Mouse (Mus musculus) mesoderm, embryonic 11.5 days (tissue): ENCODE data around the gene Lamb1.
A peak's percentile ranks its signal among the peaks of the same experiment; 100 is the strongest.

ENCODE experiments used
- DNase-seq: peaks from one replicate; pipeline ENCODE4 v3.0.0-alpha.2; 2012; ENCODE audit warnings: low read depth, low spot score

Gene Lamb1

DNA sequence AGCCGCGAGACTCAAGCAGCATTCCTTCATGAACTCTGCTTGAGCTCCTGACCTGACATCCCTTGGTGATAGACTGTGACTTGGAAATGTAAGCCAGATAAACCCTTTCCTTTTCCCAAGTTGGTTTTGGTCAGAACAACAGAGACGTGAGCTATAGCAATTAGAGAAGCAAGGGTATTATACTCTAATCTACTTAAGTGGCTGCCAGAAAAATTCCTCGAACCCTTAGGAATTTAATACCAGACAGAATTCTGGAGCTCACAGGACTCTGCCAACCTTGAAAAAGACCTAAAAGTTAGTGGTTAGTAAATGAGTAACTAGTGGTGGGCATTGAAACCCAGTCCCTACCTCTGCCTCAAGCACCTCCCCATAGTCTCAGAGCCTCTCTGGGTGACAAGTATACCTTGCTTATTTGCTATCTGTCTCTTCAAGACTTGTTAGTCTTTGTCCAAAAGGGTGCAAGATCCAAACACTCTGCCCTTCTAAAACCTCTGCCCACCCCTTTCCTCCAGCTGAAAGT is 18.6 kb downstream of the Lamb1 start:
- DNase-seq: no peak

DNA sequence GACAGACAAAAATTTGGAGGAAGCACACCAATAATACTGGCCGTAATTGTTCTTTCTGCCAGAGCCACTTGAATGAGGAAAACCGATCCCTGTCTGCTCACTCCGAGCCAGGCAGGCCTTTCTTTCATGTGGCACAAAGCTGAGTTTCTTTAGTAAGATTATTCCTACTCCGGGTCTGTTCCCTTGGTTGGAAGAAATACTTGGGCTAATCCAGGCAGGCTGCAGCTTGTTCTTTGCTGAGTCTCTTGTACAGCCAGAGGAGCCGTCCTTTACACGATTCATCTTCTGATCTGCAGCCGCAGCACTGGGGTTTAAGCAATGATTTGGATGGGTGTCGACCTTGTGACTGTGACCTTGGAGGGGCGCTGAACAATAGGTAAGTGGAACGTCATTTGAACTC is 24.0 kb downstream of the Lamb1 start:
- no peak for DNase-seq

DNA sequence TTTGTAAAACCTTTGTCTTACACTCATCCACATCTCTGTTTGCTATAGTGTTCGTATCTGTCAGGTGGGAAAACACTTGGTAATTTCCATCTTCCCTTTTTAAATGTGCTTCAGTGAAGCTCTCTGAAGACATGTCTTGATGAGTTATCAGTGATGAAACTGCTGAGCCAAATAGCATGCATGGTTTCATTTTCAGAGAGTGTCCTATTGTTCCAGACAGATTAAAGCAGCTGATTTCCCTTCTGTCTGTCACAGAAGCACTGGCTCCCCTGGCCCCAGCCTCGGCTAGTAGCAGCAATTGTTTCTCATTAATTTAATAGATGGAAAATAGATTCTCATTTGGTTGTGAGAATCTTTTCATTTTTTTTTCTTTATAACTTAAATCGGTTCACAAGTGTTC is 25.9 kb downstream of the Lamb1 start:
- DNase-seq: no peak

DNA sequence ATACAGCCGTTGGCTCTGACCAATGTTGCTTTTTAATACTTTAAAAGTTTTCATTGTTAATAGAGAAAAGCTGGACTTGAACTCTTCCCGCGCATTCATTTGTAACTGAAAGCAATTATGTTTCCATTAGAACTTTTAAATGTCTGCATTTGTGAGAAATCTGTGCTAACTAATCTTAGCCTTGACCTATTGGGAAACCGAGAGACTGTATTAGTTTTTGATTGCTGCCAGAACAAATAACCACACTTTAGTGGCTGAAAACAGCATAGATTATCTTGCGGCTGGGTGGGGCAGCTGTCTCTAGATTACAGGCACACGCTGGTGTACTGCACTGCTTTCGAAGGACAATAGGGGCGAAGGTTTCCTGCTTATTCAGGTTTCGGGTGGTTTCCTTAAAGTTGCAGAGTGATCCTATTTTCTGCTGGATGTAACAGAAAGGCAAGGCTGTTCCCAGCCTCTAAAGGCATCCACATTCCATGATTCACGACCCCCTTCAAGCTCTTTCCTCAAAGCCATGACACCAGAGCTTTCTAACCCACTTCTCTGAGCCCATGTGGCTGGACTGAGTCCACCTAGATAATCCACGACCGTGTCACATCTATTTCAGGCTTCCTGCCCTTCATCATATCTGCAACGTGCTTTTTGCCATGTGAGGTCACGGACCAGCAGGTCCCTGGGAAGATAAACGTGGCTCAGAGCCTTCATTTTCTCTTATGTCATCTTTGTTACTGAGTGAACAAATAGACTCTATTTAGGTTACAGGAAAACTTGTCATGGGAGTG is 28.5 kb downstream of the Lamb1 start:
- no peak for DNase-seq

DNA sequence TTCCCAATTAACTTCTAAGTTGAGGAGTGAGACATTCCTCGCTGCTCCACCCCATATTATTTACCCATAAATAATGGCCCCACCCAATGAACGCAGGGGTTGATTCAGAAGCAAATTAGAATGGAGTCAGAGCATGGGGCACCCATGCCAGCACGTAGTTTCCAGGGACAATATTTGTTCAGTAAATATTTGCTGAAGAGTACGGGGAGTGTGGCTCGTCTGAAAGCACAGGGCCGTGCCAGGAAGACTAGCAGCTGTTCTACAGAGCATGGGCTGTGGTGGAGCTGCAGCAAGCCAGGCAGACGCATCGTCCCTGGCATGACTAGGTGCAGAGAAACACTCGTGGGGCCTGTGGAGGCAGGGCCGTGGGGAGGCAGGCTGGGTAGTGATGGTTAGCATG is 29.5 kb downstream of the Lamb1 start:
- no peak for DNase-seq

DNA sequence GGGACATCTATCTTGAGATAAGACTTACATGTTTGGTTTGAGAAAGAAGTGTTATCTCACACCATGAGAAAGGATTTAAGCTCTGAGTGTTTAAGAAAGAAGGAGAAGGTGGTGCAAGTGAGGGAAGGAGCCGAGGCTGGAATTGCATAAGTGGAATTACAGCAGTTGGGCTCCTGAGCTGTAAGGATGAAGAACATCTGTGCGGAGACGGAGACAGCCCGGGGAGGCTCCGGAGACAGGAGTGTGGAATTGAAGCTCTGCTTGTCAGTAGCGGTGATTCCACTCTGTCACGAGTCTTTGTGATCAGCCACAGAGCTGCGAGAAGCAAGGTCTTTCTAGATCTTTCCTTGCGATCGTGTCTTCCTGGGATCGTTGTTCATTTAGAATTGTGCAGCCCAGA is 30.0 kb downstream of the Lamb1 start:
- no peak for DNase-seq

DNA sequence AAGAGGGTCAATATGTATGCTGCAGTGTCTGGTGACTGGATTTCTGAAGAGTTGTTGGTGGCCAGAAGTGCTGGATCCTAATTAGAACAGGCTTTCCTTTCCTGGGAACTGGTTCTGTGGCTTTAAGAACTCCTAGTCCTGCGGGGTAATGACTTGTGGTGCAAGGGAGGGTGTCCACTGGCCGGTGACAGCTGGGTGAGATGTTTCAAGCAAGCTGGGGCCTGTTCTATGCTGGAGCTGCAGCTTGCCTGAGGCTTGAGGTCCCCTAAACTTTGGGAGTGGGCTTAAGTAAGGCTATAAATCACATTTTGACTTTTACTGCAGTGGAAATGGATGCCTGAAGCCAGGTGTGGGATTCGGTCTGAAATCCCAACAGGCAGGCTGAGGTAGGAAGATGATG is 30.5 kb downstream of the Lamb1 start:
- peak; percentile 66 for DNase-seq

DNA sequence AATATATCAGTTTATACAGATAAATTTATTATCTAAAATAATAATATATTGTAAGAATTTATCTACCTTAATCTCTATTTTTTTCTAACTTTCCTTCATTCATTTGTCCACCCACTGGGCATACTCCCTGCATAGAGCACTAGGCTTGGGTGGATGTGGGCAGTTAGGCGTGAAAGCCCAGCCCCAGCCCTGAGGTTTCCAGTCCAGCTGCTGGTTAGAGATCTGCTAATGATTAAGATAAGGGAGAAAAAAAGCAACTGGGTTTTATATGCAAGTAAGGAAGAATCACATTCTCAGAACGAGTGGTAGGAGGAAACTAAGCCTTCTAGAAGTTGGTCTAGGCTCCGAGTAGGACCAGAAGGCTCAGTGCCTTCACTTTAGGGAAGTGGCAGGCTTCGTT is 31.1 kb downstream of the Lamb1 start:
- no peak for DNase-seq

DNA sequence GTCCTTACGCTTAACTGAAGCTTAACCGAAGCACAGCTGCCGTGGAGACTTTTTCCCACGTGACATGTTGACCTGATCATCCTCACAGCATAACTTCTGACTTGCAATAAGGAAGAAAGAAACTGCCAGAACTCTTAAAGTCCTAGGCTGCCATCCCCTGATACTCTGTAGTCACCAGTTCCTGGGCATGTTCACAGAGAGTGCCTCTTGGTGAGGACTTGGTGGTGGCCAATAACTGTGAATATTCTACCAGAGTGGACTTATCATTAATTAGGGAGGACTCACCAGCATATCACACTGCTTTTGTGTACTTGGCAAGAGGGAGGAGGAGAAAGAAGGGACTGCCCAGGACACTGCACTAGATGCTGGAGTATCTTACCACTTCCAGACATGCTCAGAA is 33.1 kb downstream of the Lamb1 start:
- no peak for DNase-seq

DNA sequence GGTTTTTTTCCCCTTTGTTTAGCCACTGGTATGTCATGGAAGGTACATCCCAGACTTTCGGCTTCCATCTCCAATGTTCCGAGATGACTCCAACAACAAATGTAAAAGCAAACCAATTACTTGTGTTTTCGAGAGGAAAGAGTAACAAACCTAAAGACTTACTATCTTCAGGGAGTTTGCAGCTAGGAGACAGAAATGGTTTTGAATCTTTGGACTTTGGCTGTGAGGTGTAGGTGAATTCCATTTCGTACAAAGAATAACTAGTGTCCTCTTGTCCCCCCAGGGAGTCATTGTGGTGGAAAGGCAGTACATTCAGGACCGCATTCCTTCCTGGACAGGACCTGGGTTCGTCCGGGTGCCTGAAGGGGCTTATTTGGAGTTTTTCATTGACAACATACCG is 33.5 kb downstream of the Lamb1 start:
- no peak for DNase-seq

DNA sequence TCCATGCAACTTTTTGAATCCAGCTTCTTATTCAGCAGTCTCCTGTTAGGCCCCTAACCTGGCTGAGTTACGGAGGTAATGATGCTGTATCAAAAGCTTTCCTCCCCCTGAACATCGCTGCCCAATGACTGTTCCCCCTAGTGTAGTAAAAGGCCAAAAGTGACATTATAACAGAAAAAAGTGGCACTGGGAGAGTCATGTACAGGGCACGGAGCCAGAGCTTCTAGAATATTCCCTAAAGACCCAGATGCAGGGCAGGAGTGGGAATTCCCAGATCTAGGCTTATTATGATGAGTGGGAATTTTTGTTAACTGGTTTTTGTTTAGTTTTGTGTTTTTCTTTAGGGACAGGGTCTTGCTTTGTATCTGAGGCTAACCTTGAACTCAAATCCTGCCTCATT is 34.1 kb downstream of the Lamb1 start:
- no peak for DNase-seq

DNA sequence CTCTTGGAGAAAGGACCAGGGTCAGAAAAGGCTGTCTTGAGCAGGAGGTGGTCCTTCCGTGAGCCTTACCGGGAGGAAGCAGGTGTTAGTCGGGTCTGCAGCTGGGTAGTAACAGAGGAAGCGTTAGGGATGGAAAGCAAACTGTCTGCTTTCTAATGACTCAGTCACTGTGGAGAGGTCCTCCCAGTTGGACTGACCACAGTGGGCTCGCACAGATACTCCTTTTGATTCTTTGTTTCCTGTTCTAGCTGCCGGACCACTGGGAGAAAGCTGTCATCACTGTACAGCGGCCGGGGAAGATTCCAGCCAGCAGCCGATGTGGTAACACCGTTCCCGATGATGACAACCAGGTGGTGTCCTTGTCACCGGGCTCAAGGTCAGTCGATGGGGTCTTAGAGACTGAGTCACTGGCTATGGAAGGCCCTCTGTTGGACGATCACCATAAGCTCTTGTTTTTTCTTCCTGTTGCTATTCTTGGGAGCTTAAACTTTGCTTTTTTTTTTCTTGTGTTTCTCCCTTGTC is 34.7 kb downstream of the Lamb1 start:
- DNase-seq: no peak

DNA sequence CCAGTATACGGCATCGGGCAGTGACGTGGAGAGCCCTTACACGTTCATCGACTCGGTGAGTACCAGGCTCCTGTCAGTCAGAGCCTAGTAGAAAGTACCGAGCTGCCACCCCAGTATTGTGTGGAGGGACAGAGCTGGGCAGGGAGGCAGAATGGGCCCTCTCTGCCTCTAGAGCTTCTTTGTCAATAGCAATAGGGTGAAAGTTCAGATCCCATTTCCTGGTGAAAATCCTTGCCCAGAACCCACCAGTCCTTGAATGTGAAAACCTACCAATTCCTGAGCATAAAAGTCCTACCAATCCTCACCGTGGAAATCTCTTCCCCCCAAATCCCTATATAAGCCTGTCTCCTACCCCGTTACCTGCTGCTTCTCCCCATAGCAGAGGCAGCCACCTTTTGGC is 35.2 kb downstream of the Lamb1 start:
- DNase-seq: no peak

DNA sequence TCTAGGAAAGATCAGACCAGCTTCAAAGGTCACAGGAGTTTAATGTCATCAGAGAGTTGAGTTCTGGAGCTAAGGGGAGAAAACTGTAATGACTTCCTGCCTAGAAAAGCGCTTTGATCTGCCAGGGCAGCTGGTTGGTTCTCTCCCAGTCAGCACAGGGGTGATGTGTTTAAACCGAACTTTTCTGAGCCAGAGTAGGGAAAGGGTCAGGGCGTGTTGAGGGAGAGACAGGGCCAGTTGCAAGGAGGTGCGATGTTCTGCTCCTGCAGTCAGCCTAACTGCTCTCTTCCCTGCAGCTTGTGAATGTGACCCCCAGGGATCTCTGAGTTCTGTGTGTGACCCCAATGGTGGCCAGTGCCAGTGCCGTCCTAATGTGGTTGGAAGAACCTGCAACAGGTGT is 37.2 kb downstream of the Lamb1 start:
- no peak for DNase-seq

DNA sequence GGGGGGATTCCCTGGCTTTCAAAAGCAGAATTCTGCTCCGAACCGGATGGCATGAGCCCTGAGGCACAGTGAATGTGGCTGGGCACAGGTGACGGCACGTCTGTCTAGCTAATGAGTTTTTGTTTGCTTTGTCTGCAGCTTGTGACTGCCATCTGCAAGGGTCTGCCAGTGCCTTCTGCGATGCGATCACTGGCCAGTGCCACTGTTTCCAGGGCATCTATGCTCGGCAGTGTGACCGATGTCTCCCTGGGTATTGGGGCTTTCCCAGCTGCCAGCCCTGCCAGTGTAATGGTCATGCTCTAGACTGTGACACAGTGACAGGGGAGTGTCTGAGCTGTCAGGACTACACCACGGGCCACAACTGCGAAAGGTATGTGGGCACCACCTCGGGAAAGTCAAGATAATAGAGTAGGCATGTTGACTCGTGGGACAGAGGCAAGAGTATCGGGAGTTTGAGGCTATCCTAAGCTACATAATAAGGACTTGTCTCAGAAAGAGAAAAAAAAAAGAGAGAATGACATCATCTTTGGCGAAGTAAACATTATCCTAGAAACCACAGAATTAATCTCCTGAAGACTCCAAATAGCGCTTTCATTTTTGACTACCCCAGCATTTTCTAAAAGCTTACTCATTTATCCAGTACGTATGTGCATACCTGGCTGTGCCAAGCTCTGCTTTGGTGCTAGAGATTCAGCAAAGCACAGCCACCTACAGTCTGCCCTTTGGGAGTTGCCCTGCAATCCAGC is 37.9 kb downstream of the Lamb1 start:
- DNase-seq: no peak

DNA sequence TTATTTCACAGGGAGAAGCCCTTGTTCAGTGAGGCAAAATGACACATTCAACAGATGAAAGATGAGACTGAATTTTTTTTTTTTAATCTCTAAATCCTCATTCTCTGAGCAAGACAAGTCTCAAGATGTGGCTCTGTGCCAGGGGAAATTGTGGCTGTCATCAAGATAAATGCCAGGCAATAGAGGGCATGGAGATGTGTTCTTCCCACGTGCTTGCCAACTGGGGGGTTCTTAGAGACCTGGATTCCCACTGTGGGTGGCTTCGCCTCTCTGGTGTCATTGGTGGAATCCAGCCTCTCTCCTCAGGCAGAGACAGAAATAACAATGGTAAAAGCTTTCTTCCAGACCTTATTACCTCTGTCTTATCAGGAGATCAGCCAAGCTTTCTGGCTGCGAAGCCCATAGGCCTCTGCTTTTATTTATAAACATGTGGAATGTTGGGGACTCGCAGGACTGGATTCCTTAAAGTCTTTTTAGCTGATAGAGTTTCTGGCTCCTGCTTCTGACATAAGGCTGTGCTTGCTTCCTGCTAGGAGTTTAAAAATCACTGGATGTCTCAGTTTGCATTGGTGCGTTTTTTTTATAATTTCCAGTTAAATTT is 41.1 kb downstream of the Lamb1 start:
- no peak for DNase-seq

DNA sequence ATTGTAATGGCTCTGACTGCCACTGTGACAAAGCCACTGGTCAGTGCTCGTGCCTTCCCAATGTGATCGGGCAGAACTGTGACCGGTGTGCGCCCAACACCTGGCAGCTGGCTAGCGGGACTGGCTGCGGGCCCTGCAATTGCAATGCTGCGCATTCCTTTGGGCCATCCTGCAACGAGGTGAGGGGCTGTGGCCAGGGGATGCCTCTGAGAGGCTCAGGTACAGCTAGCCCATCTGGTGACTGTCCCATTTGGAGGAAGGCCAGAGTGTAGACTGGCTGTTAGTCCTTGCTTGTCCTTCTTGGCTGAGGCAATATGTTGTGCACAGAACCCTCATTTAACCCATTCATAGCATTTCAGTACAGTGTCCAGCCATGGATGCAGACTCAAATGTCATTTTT is 42.0 kb downstream of the Lamb1 start:
- DNase-seq: no peak

DNA sequence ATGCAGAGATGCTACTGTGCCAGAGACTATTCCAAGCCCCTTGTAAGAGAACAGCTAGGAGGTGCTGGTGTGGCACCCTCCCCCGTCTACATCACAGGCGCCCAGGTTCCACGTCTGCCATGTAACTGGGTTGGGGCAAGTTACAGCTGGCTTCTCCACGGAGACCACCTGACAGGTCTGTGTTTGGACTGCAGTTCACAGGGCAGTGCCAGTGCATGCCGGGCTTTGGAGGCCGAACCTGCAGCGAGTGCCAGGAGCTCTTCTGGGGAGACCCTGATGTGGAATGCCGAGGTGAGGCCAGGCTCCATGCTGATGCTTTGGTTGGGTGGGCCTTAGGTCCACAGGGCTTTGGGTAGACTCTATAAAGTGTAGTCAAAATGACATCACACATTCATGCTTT is 42.7 kb downstream of the Lamb1 start:
- DNase-seq: no peak

DNA sequence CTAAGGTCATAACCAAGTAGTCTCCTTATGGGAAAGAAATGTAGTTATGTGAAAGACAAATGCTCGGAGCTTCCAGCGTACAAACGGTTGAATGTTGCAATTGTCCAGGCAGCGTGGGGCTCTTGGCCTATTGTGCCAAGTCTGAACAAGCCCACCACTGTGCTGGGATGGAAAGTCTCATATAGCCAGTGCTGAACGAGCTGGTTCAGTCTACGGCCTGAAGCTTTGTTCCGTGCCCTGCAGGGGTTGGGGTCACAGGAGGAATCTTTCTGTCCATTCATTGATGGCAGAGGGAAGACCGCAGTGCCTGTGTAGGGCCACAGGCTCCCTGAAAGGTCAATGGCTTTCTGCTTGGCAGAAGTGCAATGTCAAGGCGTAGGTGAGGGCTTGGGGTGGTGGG is 45.7 kb downstream of the Lamb1 start:
- peak; percentile 36 for DNase-seq

DNA sequence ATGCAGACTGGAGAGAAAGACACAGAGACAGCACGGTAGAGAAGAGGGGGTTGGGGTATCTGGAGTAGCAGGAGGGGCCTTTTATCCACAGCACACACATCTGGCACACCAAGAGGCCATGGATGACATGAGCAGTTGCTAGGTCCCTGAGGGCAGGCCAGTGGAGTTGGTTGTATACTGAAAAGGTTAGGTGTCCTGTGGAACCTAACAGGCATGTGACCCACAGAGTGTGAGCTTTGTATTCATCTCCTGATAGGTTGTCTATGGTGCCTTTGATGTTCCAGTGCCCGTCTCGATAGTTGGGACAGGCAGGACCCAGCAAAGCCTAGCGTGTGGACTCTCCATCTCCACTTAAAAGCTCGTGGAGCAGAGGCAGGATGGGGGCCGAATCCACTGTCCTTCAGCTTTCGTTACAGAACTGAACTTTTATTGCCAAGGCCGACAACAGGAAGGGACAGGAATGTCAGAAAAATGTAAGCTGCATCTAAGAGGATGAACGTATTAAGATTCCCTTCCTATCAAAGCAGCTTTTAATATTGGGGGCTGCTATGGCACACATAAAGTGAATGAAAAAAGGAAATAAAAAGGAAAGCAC is 46.7 kb downstream of the Lamb1 start:
- no peak for DNase-seq

DNA sequence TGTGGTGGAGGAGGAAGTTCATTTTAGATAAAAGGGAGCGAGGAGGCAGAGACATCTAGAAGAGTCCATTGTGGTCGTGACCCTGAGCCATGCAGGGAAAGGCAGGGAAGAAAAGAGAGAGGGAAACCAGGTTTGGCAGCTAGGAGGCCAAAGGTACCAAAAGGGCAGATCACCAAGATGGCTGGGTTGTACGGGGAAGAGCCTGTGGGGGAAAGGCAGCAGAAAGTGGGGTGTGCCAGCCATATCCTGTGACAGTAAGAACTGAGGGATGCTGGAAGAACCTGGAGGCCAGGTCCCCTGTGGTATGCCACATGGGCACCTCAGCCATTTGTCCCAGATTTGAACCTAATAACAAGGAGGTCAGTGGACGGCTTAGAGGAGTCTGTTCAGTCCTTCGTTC is 47.2 kb downstream of the Lamb1 start:
- no peak for DNase-seq

DNA sequence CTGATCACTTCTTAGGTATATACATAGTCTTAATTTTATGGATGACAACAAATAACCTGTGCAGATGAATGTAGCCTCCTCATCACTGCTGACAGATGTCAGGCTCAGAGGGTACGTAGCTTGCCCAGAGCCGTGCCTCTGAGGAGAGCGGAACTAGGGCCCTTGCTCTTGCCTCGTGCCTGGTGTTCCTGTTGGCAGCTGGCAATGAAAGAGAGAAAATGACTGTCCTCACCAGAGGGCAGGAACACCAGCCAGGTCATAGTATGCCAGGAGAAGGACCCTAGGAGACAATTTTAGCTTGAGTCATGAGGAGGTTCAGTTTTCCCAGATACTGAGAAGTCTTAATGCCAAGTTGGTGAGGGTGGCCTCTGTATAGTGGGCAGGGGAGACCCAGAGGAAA is 48.1 kb downstream of the Lamb1 start:
- DNase-seq: no peak
